In the genomic region with DNA sequence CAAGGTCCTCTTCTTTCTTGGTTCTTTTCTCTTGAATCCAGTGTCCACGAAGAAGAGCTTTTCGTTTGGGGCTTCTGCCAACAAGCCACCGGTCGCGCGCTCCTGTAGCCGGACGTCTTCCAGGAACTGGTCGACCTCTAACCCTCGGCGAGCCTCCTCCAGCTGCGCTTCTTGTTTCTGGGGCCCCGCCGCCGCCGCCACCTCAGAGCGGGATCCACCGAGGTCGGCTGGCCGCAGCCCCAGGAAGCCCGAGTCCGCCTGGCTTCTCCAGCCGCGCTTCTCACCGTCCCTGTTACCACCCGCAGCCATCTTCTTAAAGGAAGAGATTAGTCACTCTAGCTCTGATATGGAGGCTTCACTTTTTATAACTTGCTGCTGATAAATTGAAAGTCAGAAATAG, we compare ENCODE assay signal across 9 mouse cellular contexts.
DNase-seq lines count a peak whose midpoint lies in the region; ATAC-seq and TF ChIP-seq lines count a peak whose summit lies in the region.
"Had no signal": no experiment of that assay in that cellular context is flagged by ENCODE, and none has a peak within 500 bp of the region (broad histone marks: within the 10 kb centered on the region; RNA-seq: fewer than 3 reads in every experiment).

No protein-coding gene starts in this region.

- H3K9ac ChIP-seq in embryonic facial prominence, embryonic 12.5 days = no peak overlapping the region
- H3K9ac ChIP-seq in hindbrain, embryonic 16.5 days (ENCODE audit: low read depth, low read length) = no peak overlapping the region
- no peak overlapping the region for H3K9ac ChIP-seq in midbrain, embryonic 14.5 days (replicated peaks; ENCODE audit: low read length)

- no peaks in the 10 kb centered on the region for H3K36me3 ChIP-seq in kidney, adult 2 months (ENCODE audit: control insufficient read depth, insufficient read depth, low read length)
- no peaks in the 10 kb centered on the region for H3K36me3 ChIP-seq in embryonic facial prominence, embryonic 12.5 days
- H3K36me3 ChIP-seq in hindbrain, embryonic 16.5 days (ENCODE audit: control insufficient read depth, insufficient read depth, low read length) = no peaks in the 10 kb centered on the region
- H3K36me3 ChIP-seq in midbrain, embryonic 14.5 days (ENCODE audit: control insufficient read depth, insufficient read depth, low read length) = no peaks in the 10 kb centered on the region
- H3K36me3 ChIP-seq: G1E had no signal

- ATAC-seq in embryonic facial prominence, embryonic 12.5 days (ENCODE audit: insufficient number of reproducible peaks, insufficient read depth, low FRiP score, low TSS enrichment) = no peak
- no peak for ATAC-seq in hindbrain, embryonic 16.5 days
- no peak for ATAC-seq in midbrain, embryonic 14.5 days (ENCODE audit: low FRiP score, low TSS enrichment)

- no peak overlapping the region for H3K27ac ChIP-seq in kidney, adult 2 months (ENCODE audit: insufficient read depth, low read depth, low read length)
- no peak overlapping the region for H3K27ac ChIP-seq in embryonic facial prominence, embryonic 12.5 days
- no peak overlapping the region for H3K27ac ChIP-seq in hindbrain, embryonic 16.5 days (ENCODE audit: low read depth, low read length)
- H3K27ac ChIP-seq in midbrain, embryonic 14.5 days (replicated peaks; ENCODE audit: low read depth, low read length) = no peak overlapping the region

- H3K9me3 ChIP-seq in embryonic facial prominence, embryonic 12.5 days = no peaks in the 10 kb centered on the region
- no peaks in the 10 kb centered on the region for H3K9me3 ChIP-seq in hindbrain, embryonic 16.5 days (ENCODE audit: control insufficient read depth, low read length)
- no peaks in the 10 kb centered on the region for H3K9me3 ChIP-seq in midbrain, embryonic 14.5 days (ENCODE audit: control insufficient read depth, low read length)
- H3K9me3 ChIP-seq: G1E had no signal

- H3K4me3 ChIP-seq in kidney, adult 2 months (ENCODE audit: insufficient read depth, low read depth, low read length) = no peak overlapping the region
- H3K4me3 ChIP-seq in embryonic facial prominence, embryonic 12.5 days = peak overlapping the region; percentile 17; the same call in 1 of the 2 replicates
- H3K4me3 ChIP-seq in hindbrain, embryonic 16.5 days (ENCODE audit: low read length) = peak overlapping the region; percentile 34
- H3K4me3 ChIP-seq in midbrain, embryonic 14.5 days (replicated peaks; ENCODE audit: low read depth, low read length) = no peak overlapping the region

- WGBS in kidney, adult 2 months = 30% methylated on average over 26 of the region's 26 CpGs
- 18% methylated on average over 26 of the region's 26 CpGs for WGBS in embryonic facial prominence, embryonic 12.5 days
- WGBS in hindbrain, embryonic 16.5 days = 24% methylated on average over 26 of the region's 26 CpGs
- 15% methylated on average over 26 of the region's 26 CpGs for WGBS in midbrain, embryonic 14.5 days

- H3K4me2 ChIP-seq in embryonic facial prominence, embryonic 12.5 days (replicated peaks) = peak overlapping the region; percentile 35
- H3K4me2 ChIP-seq in hindbrain, embryonic 16.5 days (ENCODE audit: low read length) = peak overlapping the region; percentile 49
- H3K4me2 ChIP-seq in midbrain, embryonic 14.5 days (ENCODE audit: low read length) = peak overlapping the region; percentile 40

- peak; percentile 28 for DNase-seq in kidney, adult 2 months
- no peak for DNase-seq in kidney, postnatal 14 days
- no peak for DNase-seq in midbrain, embryonic 14.5 days
- DNase-seq in layer of hippocampus, postnatal 25 days (ENCODE audit: extremely low spot score in 1 of 2, low spot score in 1 of 2) = no peak
- DNase-seq in right cerebral cortex, postnatal 36 days (ENCODE audit: low spot score in 2 of 2) = no peak
- no peak for DNase-seq in layer of hippocampus, postnatal 10 days (ENCODE audit: low spot score in 2 of 2)

- TF ChIP-seq CTCF in kidney, adult 2 months (conservative IDR thresholded peaks at IDR 0.05; ENCODE audit: insufficient read depth, insufficient read length, low read depth, low read length) = no peak

- TF ChIP-seq POLR2A in kidney, adult 2 months (IDR thresholded peaks at IDR 0.05; ENCODE audit: low read depth, low read length) = no peak

- no peaks in the 10 kb centered on the region for H3K4me1 ChIP-seq in kidney, adult 2 months (ENCODE audit: control insufficient read depth, insufficient read depth, low read length)
- H3K4me1 ChIP-seq in embryonic facial prominence, embryonic 12.5 days = no peaks in the 10 kb centered on the region
- H3K4me1 ChIP-seq in hindbrain, embryonic 16.5 days (ENCODE audit: control insufficient read depth, insufficient read depth, low read depth, low read length) = no peaks in the 10 kb centered on the region
- no peaks in the 10 kb centered on the region for H3K4me1 ChIP-seq in midbrain, embryonic 14.5 days (ENCODE audit: control insufficient read depth, insufficient read depth, low read length)

- H3K27me3 ChIP-seq in kidney, adult 2 months (replicated peaks; ENCODE audit: control insufficient read depth, insufficient read depth, low read length) = no peaks in the 10 kb centered on the region
- H3K27me3 ChIP-seq in embryonic facial prominence, embryonic 12.5 days = peaks cover 5% of the 10 kb centered on the region; the same call in 1 of the 2 replicates
- no peaks in the 10 kb centered on the region for H3K27me3 ChIP-seq in hindbrain, embryonic 16.5 days (replicated peaks; ENCODE audit: control insufficient read depth, insufficient read depth, low read length)
- H3K27me3 ChIP-seq in midbrain, embryonic 14.5 days (ENCODE audit: control insufficient read depth, insufficient read depth, low read length) = no peaks in the 10 kb centered on the region

Comparison
In these comparisons a context has a peak if more than half of its experiments do, and no peak if none do; other contexts are left out.
1. H3K4me3 ChIP-seq: peak in embryonic facial prominence, embryonic 12.5 days (single experiment) and hindbrain, embryonic 16.5 days (single experiment); none in kidney, adult 2 months (single experiment) and midbrain, embryonic 14.5 days (single experiment).
2. Peak in every context shown above with its lines, with median percentiles within 50 percentile points of each other: H3K4me2 ChIP-seq.